Mouse (Mus musculus): ENCODE data around the gene Dpp6.

DNA sequence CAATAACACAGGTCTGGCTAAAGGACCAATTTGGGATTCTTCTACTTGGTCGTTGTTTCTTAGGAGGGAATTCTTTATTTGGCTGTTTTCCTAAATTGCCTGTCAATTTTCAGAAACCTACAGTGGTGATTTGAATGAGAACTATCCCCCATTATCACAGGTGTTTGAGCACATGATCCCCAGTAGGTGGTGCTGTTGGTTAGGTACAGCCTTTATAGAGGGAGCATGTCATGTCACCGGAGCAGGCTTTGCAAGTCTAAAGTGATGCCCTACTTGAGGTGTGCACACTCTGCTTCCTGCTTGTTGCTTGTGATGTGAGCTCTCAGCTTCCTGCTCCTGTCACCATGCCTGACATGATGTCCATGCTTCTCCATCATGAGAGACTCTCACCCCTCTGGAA is 870.3 kb downstream of the Dpp6 start:
- TF ChIP-seq POLR2A (IDR thresholded peaks at IDR 0.05; ENCODE audit: insufficient read depth, low read depth, low read length), result no peak
- TF ChIP-seq CTCF (IDR thresholded peaks at IDR 0.05), result peak; percentile 36; the same call in 1 of the 2 replicates
- no peak for TF ChIP-seq EP300 (IDR thresholded peaks at IDR 0.05; ENCODE audit: insufficient read depth, low read depth, low read length)
